Mouse (Mus musculus): ENCODE results near the gene Rack1. TPM values are rescaled to one million over a fixed set of nuclear protein-coding genes. Genes with fewer than 3 reads are reported as not detected.

Rack1 gene
- total and polyA plus RNA-seq, 3 experiments = 376 to 5,815 (median 4,421) TPM

DNA sequence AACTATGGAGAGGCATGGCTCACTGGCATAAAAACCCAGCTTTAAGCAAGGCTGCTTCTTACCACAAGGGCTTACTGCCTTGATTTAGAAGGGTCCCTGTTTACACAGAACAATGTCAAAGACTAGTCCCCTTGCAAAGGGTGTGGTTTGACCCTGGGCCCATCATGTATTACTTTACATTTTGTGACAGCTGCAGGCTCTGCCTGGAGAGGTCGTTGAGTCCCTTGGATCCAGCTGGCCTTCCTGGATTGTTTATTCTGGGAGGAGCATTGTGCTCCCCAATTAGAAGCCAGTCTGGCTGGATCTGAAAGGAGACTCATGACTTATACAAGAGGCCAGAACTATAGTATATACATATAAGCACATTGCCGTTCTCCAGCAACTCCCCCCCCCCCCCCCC is 50.1 kb downstream of the Rack1 start:
- TF ChIP-seq ZKSCAN1 (IDR thresholded peaks at IDR 0.05; ENCODE audit: low read depth, low read length) (no peak), E2F4 (IDR thresholded peaks at IDR 0.05; ENCODE audit: borderline replicate concordance, low read depth, low read length) (no peak), MXI1 (IDR thresholded peaks at IDR 0.05; ENCODE audit: low read depth, low read length) (no peak), MAZ (IDR thresholded peaks at IDR 0.05; ENCODE audit: low read depth, low read length) (no peak), MYB (IDR thresholded peaks at IDR 0.05; ENCODE audit: low read depth, low read length) (no peak), USF2 (IDR thresholded peaks at IDR 0.05; ENCODE audit: borderline replicate concordance in 1 of 2, insufficient read depth in 1 of 2, low read depth in 1 of 2, low read length in 2 of 2) (no peak), BHLHE40 (IDR thresholded peaks at IDR 0.05; ENCODE audit: borderline replicate concordance, low read depth, low read length) (no peak), MAFK (IDR thresholded peaks at IDR 0.05; ENCODE audit: borderline replicate concordance, low read depth, low read length) (no peak), MYC (IDR thresholded peaks at IDR 0.05; ENCODE audit: low read depth, low read length) (no peak), MAX (IDR thresholded peaks at IDR 0.05; ENCODE audit: low read length) (no peak), SIN3A (IDR thresholded peaks at IDR 0.05; ENCODE audit: low read length) (no peak), POLR2A (IDR thresholded peaks at IDR 0.05; ENCODE audit: control insufficient read depth in 1 of 2, insufficient read depth in 1 of 2, low read depth in 1 of 2, low read length in 2 of 2, poor library complexity in 1 of 2) (no peak), CHD2 (IDR thresholded peaks at IDR 0.05; ENCODE audit: low read length) (no peak)
- Histone ChIP-seq H3K9ac (ENCODE audit: control insufficient read depth, low read depth, low read length, poor library complexity, severe bottlenecking) (no peak overlapping the region), H3K79me2 (ENCODE audit: control insufficient read depth, insufficient read depth, low read length, poor library complexity) (no peaks in the 10 kb centered on the region; the same call in 1 of the 2 replicates), H3K36me3 (ENCODE audit: control insufficient read depth in 1 of 2, insufficient read depth in 2 of 2, low read length in 2 of 2) (peaks cover 0 to 4% of the 10 kb centered on the region in 2 experiments; a peak in 1 of 4 replicates), H3K4me3 (ENCODE audit: control insufficient read depth in 1 of 2, insufficient read depth in 1 of 2, low read depth in 2 of 2, low read length in 2 of 2) (no peak overlapping the region), H3K9me3 (replicated peaks; ENCODE audit: insufficient read depth, low read length) (no peaks in the 10 kb centered on the region), H3K27ac (ENCODE audit: control insufficient read depth, low read depth, low read length) (no peak overlapping the region), H3K4me1 (ENCODE audit: control insufficient read depth in 1 of 2, insufficient read depth in 2 of 2, low read length in 2 of 2) (0 out of 4 replicates have a peak, but pooled peaks cover 0 to 6% of the 10 kb centered on the region in 2 experiments), H3K27me3 (ENCODE audit: control insufficient read depth in 1 of 2, insufficient read depth in 2 of 2, low read length in 2 of 2) (no peaks in the 10 kb centered on the region)
- no peak for DNase-seq (ENCODE audit: low read depth, low spot score)

DNA sequence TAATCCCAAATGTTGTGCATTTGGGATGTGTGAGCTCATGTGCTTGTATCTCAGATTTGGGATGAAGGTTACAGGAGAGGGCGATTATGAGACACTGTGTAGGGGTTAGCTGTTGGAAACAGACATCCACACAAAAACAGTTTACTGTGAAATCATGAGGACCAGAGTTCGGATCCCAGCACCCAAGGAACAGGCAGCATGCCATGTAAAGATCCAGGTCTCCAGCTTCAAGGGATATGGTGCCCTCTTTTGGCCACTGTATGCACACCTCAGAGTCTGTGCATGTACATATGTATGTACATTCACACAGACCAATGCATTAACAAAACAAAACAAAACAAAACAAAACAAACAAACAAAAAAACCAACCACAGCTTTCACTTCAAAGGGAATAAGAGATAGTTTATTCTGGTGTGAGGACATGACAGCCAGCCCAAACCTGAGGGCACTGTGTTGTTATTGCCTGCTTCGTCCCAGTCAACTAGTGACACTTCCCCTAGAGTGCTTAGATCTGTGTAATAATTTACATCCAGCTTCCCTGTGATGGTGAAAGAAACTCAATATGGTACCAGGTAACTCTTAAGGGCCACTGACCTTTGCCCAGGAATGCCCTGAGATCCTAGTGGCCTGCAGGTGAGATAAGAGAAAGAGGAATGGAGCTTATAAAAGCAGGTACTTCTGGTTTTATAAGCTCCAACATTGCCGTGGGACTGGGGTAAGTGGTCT is 51.3 kb downstream of the Rack1 start:
- Histone ChIP-seq H3K36me3 (ENCODE audit: control insufficient read depth in 1 of 2, insufficient read depth in 2 of 2, low read length in 2 of 2) (peaks cover 0 to 4% of the 10 kb centered on the region in 2 experiments; a peak in 1 of 4 replicates), H3K9me3 (replicated peaks; ENCODE audit: insufficient read depth, low read length) (no peaks in the 10 kb centered on the region), H3K9ac (ENCODE audit: control insufficient read depth, low read depth, low read length, poor library complexity, severe bottlenecking) (no peak overlapping the region), H3K4me3 (ENCODE audit: control insufficient read depth in 1 of 2, insufficient read depth in 1 of 2, low read depth in 2 of 2, low read length in 2 of 2) (no peak overlapping the region), H3K79me2 (ENCODE audit: control insufficient read depth, insufficient read depth, low read length, poor library complexity) (no peaks in the 10 kb centered on the region; the same call in 1 of the 2 replicates), H3K4me1 (ENCODE audit: control insufficient read depth in 1 of 2, insufficient read depth in 2 of 2, low read length in 2 of 2) (0 out of 4 replicates have a peak, but pooled peaks cover 0 to 6% of the 10 kb centered on the region in 2 experiments), H3K27me3 (ENCODE audit: control insufficient read depth in 1 of 2, insufficient read depth in 2 of 2, low read length in 2 of 2) (no peaks in the 10 kb centered on the region), H3K27ac (ENCODE audit: control insufficient read depth, low read depth, low read length) (no peak overlapping the region)
- TF ChIP-seq CTCF (IDR thresholded peaks at IDR 0.05 in 2 of 3, conservative IDR thresholded peaks at IDR 0.05 in 1 of 3; ENCODE audit: control insufficient read depth in 1 of 3, insufficient read depth in 1 of 3, low read depth in 2 of 3, low read length in 3 of 3, poor library complexity in 1 of 3, severe bottlenecking in 1 of 3) = peak; percentile 73 to 96 (median 76)
- TF ChIP-seq KAT2A (conservative IDR thresholded peaks at IDR 0.05; ENCODE audit: low read depth, low read length) = no peak
- TF ChIP-seq RAD21 (IDR thresholded peaks at IDR 0.05; ENCODE audit: low read depth, low read length) = peak; percentile 95
- peak; percentile 82 for TF ChIP-seq MYC (IDR thresholded peaks at IDR 0.05; ENCODE audit: low read depth, low read length)
- no peak for TF ChIP-seq CHD1 (IDR thresholded peaks at IDR 0.05; ENCODE audit: low read depth, low read length)
- no peak for TF ChIP-seq TAL1 (IDR thresholded peaks at IDR 0.05; ENCODE audit: low read length)
- TF ChIP-seq BHLHE40 (IDR thresholded peaks at IDR 0.05; ENCODE audit: borderline replicate concordance, low read depth, low read length) = no peak
- peak; percentile 79 for TF ChIP-seq SMC3 (IDR thresholded peaks at IDR 0.05; ENCODE audit: low read depth, low read length)
- peak; percentile 77 for TF ChIP-seq TBP (IDR thresholded peaks at IDR 0.05; ENCODE audit: low read depth, low read length)
- no peak for TF ChIP-seq E2F4 (IDR thresholded peaks at IDR 0.05; ENCODE audit: borderline replicate concordance, low read depth, low read length)
- TF ChIP-seq CHD2 (IDR thresholded peaks at IDR 0.05; ENCODE audit: low read length) = no peak
- no peak for TF ChIP-seq MAFK (IDR thresholded peaks at IDR 0.05; ENCODE audit: borderline replicate concordance, low read depth, low read length)
- no peak for TF ChIP-seq MXI1 (IDR thresholded peaks at IDR 0.05; ENCODE audit: low read depth, low read length)
- TF ChIP-seq POLR2AphosphoS5 (IDR thresholded peaks at IDR 0.05; ENCODE audit: borderline replicate concordance, low read depth, low read length) = no peak
- no peak for TF ChIP-seq ZNF384 (IDR thresholded peaks at IDR 0.05; ENCODE audit: low read depth, low read length)
- TF ChIP-seq MYB (IDR thresholded peaks at IDR 0.05; ENCODE audit: low read depth, low read length) = no peak
- TF ChIP-seq HCFC1 (IDR thresholded peaks at IDR 0.05; ENCODE audit: low read depth, low read length) = no peak
- peak; percentile 65 for TF ChIP-seq SIN3A (IDR thresholded peaks at IDR 0.05; ENCODE audit: low read length)
- TF ChIP-seq JUND (IDR thresholded peaks at IDR 0.05; ENCODE audit: low read depth, low read length) = no peak
- TF ChIP-seq ZC3H11A (IDR thresholded peaks at IDR 0.05; ENCODE audit: low read depth, low read length) = peak; percentile 79
- peak; percentile 64; the same call in 1 of the 2 replicates for TF ChIP-seq MAX (IDR thresholded peaks at IDR 0.05; ENCODE audit: low read length)
- TF ChIP-seq NRF1 (IDR thresholded peaks at IDR 0.05; ENCODE audit: insufficient read depth, low read depth, low read length, poor library complexity, severe bottlenecking) = no peak
- no peak for TF ChIP-seq RCOR1 (IDR thresholded peaks at IDR 0.05; ENCODE audit: low read depth, low read length)
- peak; percentile 91 for DNase-seq (ENCODE audit: low read depth, low spot score)
